Mouse (Mus musculus): Measurements from ENCODE around the gene U2surp. TPM values are rescaled to one million over a fixed set of nuclear protein-coding genes. Genes with fewer than 3 reads are reported as not detected.

Gene U2surp
- total and polyA plus RNA-seq, 3 experiments, result 69.0 to 244 (median 72.1) TPM

DNA sequence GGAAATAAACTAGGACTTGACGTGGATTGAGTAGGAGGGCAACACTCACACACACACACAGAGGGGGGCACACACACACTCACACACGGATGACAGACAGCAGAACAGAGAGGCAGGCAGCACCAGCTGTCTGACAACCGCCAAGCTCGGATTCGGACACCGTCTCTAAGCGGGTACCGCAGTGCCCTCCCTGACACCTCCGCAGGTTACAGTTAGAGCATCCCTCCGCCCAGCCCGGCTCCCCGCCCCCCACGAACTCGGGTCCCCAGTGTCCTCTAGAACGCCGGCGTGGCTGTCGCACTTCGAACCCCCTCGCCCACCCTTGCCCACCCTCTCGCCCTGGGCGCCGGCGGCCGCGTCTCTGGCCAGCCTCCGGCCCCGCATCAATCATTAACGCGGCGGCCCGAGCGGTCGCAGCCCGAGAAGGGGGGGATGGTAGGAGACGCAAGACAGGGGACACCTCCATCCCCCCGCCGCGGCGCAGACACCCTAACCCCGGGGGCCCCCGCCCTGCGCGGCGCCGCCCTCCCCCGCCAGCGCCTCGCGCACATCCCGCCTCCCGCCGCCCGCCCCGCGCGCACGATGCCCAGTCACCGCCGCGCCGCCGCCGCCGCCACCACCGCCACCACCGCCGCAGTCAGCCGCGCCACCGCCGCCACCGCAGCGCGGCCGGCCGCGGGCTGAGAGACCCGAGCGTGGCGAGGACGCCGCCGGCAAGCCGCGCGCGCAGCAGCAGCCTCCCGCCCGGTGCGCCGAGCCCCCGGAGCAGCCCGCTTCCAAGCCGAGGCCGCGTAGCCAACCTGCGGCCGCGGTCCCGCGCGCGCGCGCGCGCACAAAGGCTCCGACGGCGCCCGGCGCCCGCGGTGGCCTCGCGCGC, 47.5 kb upstream of the U2surp start, which contains the start of gene Paqr9:
TSS of gene Paqr9 (plus strand) at position 599 of the 877 bp plus-strand sequence.
- Histone ChIP-seq H3K4me3 (ENCODE audit: control insufficient read depth in 1 of 2, insufficient read depth in 1 of 2, low read depth in 2 of 2, low read length in 2 of 2) (peak within 1 kb of the TSS; percentile 54 to 72), H3K36me3 (ENCODE audit: control insufficient read depth in 1 of 2, insufficient read depth in 2 of 2, low read length in 2 of 2) (peaks cover 2 to 58% of the 10 kb centered on the region in 2 experiments; a peak in 3 of 4 replicates), H3K9ac (ENCODE audit: control insufficient read depth, low read depth, low read length, poor library complexity, severe bottlenecking) (peak within 1 kb of the TSS; percentile 88), H3K4me1 (ENCODE audit: control insufficient read depth in 1 of 2, insufficient read depth in 2 of 2, low read length in 2 of 2) (peaks cover 16 to 43% of the 10 kb centered on the region in 2 experiments), H3K79me2 (ENCODE audit: control insufficient read depth, insufficient read depth, low read length, poor library complexity) (peaks cover 55% of the 10 kb centered on the region), H3K27ac (ENCODE audit: control insufficient read depth, low read depth, low read length) (peak within 1 kb of the TSS; percentile 58), H3K9me3 (replicated peaks; ENCODE audit: insufficient read depth, low read length) (no peaks in the 10 kb centered on the region), H3K27me3 (ENCODE audit: control insufficient read depth in 1 of 2, insufficient read depth in 2 of 2, low read length in 2 of 2) (no peaks in the 10 kb centered on the region)
- no peak; a peak in 1 of 4 replicates for TF ChIP-seq POLR2A (IDR thresholded peaks at IDR 0.05; ENCODE audit: control insufficient read depth in 1 of 2, insufficient read depth in 1 of 2, low read depth in 1 of 2, low read length in 2 of 2, poor library complexity in 1 of 2)
- TF ChIP-seq GATA1 (IDR thresholded peaks at IDR 0.05; ENCODE audit: low read depth, low read length), result no peak
- TF ChIP-seq POLR2AphosphoS5 (IDR thresholded peaks at IDR 0.05; ENCODE audit: borderline replicate concordance, low read depth, low read length), result no peak
- peak; percentile 51; the same call in 1 of the 2 replicates for TF ChIP-seq MAZ (IDR thresholded peaks at IDR 0.05; ENCODE audit: low read depth, low read length)
- TF ChIP-seq NRF1 (IDR thresholded peaks at IDR 0.05; ENCODE audit: insufficient read depth, low read depth, low read length, poor library complexity, severe bottlenecking), result peak; percentile 42; the same call in 1 of the 2 replicates
- TF ChIP-seq MXI1 (IDR thresholded peaks at IDR 0.05; ENCODE audit: low read depth, low read length), result no peak
- TF ChIP-seq ZMIZ1 (IDR thresholded peaks at IDR 0.05; ENCODE audit: low read depth, low read length), result no peak
- no peak for TF ChIP-seq MEF2A (IDR thresholded peaks at IDR 0.05; ENCODE audit: extremely low read depth, insufficient replicate concordance, low read depth, low read length, poor library complexity, severe bottlenecking)
- TF ChIP-seq MYB (IDR thresholded peaks at IDR 0.05; ENCODE audit: low read depth, low read length), result no peak
- TF ChIP-seq TAL1 (IDR thresholded peaks at IDR 0.05; ENCODE audit: low read length), result no peak
- no peak for TF ChIP-seq TBP (IDR thresholded peaks at IDR 0.05; ENCODE audit: low read depth, low read length)
- peak; percentile 45; the same call in 1 of the 2 replicates for TF ChIP-seq NELFE (IDR thresholded peaks at IDR 0.05; ENCODE audit: low read depth, low read length)
- no peak for TF ChIP-seq ZNF384 (IDR thresholded peaks at IDR 0.05; ENCODE audit: low read depth, low read length)
- no peak for TF ChIP-seq UBTF (IDR thresholded peaks at IDR 0.05; ENCODE audit: borderline replicate concordance, insufficient read depth, low read depth, low read length)
- peak; percentile 55 for DNase-seq (ENCODE audit: low read depth, low spot score)

DNA sequence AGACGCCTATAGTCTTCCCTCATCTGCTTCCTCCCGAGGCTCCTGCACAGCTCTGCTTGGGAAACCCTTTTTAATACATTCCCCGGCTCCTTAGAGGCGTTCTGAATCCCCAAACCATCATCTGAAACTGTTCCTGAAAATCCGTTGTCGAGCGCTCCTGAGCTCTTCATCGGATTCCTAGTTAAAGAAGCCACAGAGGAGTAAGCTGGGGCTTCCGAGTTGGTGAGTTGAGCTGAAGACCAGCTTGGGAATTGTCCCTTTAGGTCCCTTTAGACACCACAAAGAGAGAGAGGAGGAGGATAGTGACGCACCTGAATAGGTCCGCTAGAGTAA, 46.9 kb upstream of the U2surp start:
- no peak for TF ChIP-seq CHD2 (IDR thresholded peaks at IDR 0.05; ENCODE audit: low read length)
- TF ChIP-seq RAD21 (IDR thresholded peaks at IDR 0.05; ENCODE audit: low read depth, low read length), result no peak
- no peak for TF ChIP-seq RCOR1 (IDR thresholded peaks at IDR 0.05; ENCODE audit: low read depth, low read length)
- TF ChIP-seq USF1 (IDR thresholded peaks at IDR 0.05; ENCODE audit: low read depth, low read length), result no peak
- no peak for TF ChIP-seq ZC3H11A (IDR thresholded peaks at IDR 0.05; ENCODE audit: low read depth, low read length)
- no peak for TF ChIP-seq MYB (IDR thresholded peaks at IDR 0.05; ENCODE audit: low read depth, low read length)
- no peak for TF ChIP-seq TAL1 (IDR thresholded peaks at IDR 0.05; ENCODE audit: low read length)
- TF ChIP-seq MYC (IDR thresholded peaks at IDR 0.05; ENCODE audit: low read depth, low read length), result no peak
- Histone ChIP-seq H3K27ac (ENCODE audit: control insufficient read depth, low read depth, low read length) (0 out of 2 replicates have a peak overlapping the region, but pooled peaks have one; percentile 1), H3K9ac (ENCODE audit: control insufficient read depth, low read depth, low read length, poor library complexity, severe bottlenecking) (peak overlapping the region; percentile 71), H3K79me2 (ENCODE audit: control insufficient read depth, insufficient read depth, low read length, poor library complexity) (peaks cover 49% of the 10 kb centered on the region), H3K9me3 (replicated peaks; ENCODE audit: insufficient read depth, low read length) (no peaks in the 10 kb centered on the region), H3K4me3 (ENCODE audit: control insufficient read depth in 1 of 2, insufficient read depth in 1 of 2, low read depth in 2 of 2, low read length in 2 of 2) (peak overlapping the region in 1 of 2 experiments; percentile 51; a peak in 2 of 4 replicates), H3K4me1 (ENCODE audit: control insufficient read depth in 1 of 2, insufficient read depth in 2 of 2, low read length in 2 of 2) (peaks cover 19 to 44% of the 10 kb centered on the region in 2 experiments), H3K27me3 (ENCODE audit: control insufficient read depth in 1 of 2, insufficient read depth in 2 of 2, low read length in 2 of 2) (no peaks in the 10 kb centered on the region), H3K36me3 (ENCODE audit: control insufficient read depth in 1 of 2, insufficient read depth in 2 of 2, low read length in 2 of 2) (peaks cover 2 to 57% of the 10 kb centered on the region in 2 experiments; a peak in 3 of 4 replicates)
- no peak for DNase-seq (ENCODE audit: low read depth, low spot score)
